Mouse (Mus musculus) heart, adult 2 months (tissue): ENCODE results near the gene Med28. TPM values are rescaled to one million over a fixed set of nuclear protein-coding genes. Genes with fewer than 3 reads are reported as not detected.

ENCODE experiments used
- DNase-seq, 2 experiments: peaks; one replicate each; pipeline ENCODE4 v3.0.0; 2021
- H3K27ac ChIP-seq: fragments of 200-600 bp; 2 replicates; pipeline ENCODE4 v1.8.1; 2022
- H3K27me3 ChIP-seq: fragments of 200-500 bp; 2 replicates; pipeline ENCODE4 v1.6.1; 2012; ENCODE audit warnings: mild to moderate bottlenecking, low read length, inconsistent platforms, mixed read lengths; ENCODE audit not compliant: control insufficient read depth, insufficient read depth
- H3K36me3 ChIP-seq: fragments of 200-500 bp; 2 replicates; pipeline ENCODE4 v1.6.1; 2012; ENCODE audit warnings: low read length, inconsistent platforms; ENCODE audit not compliant: control insufficient read depth, insufficient read depth
- H3K4me1 ChIP-seq: fragments of 200-500 bp; 2 replicates; pipeline ENCODE4 v1.6.1; 2011; ENCODE audit warnings: low read length; ENCODE audit not compliant: control insufficient read depth, insufficient read depth
- H3K4me3 ChIP-seq: fragments of 200-600 bp; 2 replicates; pipeline ENCODE4 v1.8.1; 2022
- H3K79me2 ChIP-seq: fragments of 200-500 bp; replicated peaks from 2 replicates; pipeline ENCODE4 v1.6.1; 2012; ENCODE audit warnings: mild to moderate bottlenecking, inconsistent platforms, low read length, moderate library complexity, mixed read lengths; ENCODE audit not compliant: control insufficient read depth, insufficient read depth
- H3K9ac ChIP-seq: fragments of 200-500 bp; 2 replicates; pipeline ENCODE4 v1.6.1; 2012; ENCODE audit warnings: low read depth, mild to moderate bottlenecking, control low read depth, inconsistent platforms, low read length, mixed read lengths
- CTCF ChIP-seq: fragments of 200-600 bp; IDR thresholded peaks from 2 replicates; pipeline ENCODE4 v1.8.1; 2022; ENCODE audit warnings: antibody characterized with exemption, mild to moderate bottlenecking, moderate library complexity
- EP300 ChIP-seq: fragments of 200-500 bp; IDR thresholded peaks from 2 replicates; pipeline ENCODE4 v1.6.1; 2011; ENCODE audit warnings: low read depth, low read length, control low read depth; ENCODE audit not compliant: insufficient read depth
- POLR2A ChIP-seq: fragments of 200-500 bp; IDR thresholded peaks from 2 replicates; pipeline ENCODE4 v1.6.1; 2011; ENCODE audit warnings: mild to moderate bottlenecking, low read depth, low read length, control low read depth; ENCODE audit not compliant: insufficient read depth
- WGBS: fragments of 180-500 bp; shearing (Covaris S2); methylation state at CpG from one replicate; pipeline ENCODE4 v1.1.7; 2018; 5-methylcytosine and 5-hydroxymethylcytosine counted together
- intact Hi-C: fragments of 180-260 bp; cut with DNase I; formaldehyde crosslinking; loops from one replicate; pipeline ENCODE4 v1.15.1; 2025
- polyA plus RNA-seq: library from polyadenylated mRNA; depleted of rRNA; stranded (reverse); fragments of >200 nt; gene quantifications from 2 replicates; pipeline ENCODE4 v1.2.3, GENCODE M21; 2012
- total RNA-seq, 2 experiments: library from RNA; stranded (reverse); gene quantifications; 2 replicates each; pipeline ENCODE4 v1.2.3; 2021

The Med28 gene
- total and polyA plus RNA-seq, 3 experiments: 56.1 to 62.8 (median 56.7) TPM

DNA sequence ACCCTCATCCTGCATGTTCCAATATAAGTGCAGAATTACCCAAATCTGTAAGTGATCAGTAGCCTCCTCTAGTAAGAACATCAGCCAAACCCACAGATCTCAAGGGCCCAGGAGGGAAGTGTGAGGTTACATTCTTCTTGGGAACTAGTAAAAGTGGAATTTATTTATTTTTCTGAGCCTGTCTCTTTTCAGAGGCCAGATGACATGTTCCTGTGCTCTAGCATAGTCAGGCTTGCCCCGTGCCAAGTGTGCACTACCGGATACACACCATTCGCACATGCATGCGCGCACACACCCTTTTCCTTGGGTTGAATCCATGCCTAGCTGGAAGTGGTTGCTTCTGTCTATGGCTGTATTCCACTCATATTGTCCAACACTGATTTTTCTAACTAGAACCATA is 44.3 kb upstream of the Med28 start:
- no peak overlapping the region for H3K4me3 ChIP-seq
- intact Hi-C loops: loop anchor here (2.0 kb wide), 3 partner anchors 15 to 871 kb away; no protein-coding TSS in a partner anchor
- H3K27ac ChIP-seq: no peak overlapping the region
- TF ChIP-seq EP300 (no peak), CTCF (no peak), POLR2A (no peak)
- no peak overlapping the region for H3K9ac ChIP-seq
- H3K79me2 ChIP-seq: no peaks in the 10 kb centered on the region
- 76% methylated on average over 5 of the region's 5 CpGs for WGBS
- peaks cover 1% of the 10 kb centered on the region; the same call in 1 of the 2 replicates for H3K4me1 ChIP-seq
- no peaks in the 10 kb centered on the region for H3K36me3 ChIP-seq
- no peaks in the 10 kb centered on the region for H3K27me3 ChIP-seq
- DNase-seq: no peak

DNA sequence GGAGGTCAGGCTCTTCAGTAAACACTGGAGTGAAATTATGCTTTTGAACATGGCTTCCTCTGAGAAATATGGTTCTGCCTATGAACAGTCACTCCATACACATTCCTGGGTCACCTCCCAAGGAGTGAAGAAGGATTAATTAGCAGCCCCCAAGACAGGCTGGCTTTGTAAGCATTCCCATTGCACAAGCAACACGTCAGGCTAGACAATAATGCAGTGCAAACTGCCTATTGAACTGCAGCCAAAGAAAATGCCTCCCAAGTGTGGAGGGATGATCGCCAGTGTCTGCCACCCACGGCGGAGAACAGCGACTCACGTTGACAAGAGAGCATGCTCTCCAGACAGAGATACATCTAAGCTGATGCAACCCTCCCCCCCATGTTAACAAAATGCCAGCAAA is 43.7 kb upstream of the Med28 start:
- H3K36me3 ChIP-seq: no peaks in the 10 kb centered on the region
- H3K4me1 ChIP-seq: peaks cover 1% of the 10 kb centered on the region; the same call in 1 of the 2 replicates
- H3K9ac ChIP-seq: no peak overlapping the region
- no peak for DNase-seq
- 20% methylated on average over 6 of the region's 6 CpGs for WGBS
- TF ChIP-seq CTCF (no peak), POLR2A (no peak), EP300 (no peak)
- no peaks in the 10 kb centered on the region for H3K27me3 ChIP-seq
- H3K27ac ChIP-seq: no peak overlapping the region
- no peak overlapping the region for H3K4me3 ChIP-seq
- intact Hi-C loops: no loop called here
- H3K79me2 ChIP-seq: no peaks in the 10 kb centered on the region

DNA sequence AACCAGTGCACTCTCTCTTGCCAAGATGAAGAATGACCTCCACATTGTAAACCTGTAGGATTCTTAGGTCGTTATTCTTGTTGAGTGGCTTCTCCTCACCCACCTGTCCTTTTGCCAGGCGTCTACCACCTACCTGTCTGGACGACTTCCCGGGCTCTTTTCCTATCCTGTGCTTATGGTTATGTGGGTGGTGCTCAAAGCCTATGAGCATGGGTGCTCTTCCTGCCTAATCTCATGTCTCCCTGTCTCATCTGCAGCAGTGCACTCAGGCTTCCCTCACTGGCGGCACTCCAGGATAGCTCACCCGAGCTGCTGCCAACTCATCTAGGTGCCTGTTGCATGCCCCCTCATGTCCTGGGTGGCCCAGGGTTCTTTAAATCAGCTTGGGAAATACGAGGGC is 42.4 kb upstream of the Med28 start:
- intact Hi-C loops: no loop called here

DNA sequence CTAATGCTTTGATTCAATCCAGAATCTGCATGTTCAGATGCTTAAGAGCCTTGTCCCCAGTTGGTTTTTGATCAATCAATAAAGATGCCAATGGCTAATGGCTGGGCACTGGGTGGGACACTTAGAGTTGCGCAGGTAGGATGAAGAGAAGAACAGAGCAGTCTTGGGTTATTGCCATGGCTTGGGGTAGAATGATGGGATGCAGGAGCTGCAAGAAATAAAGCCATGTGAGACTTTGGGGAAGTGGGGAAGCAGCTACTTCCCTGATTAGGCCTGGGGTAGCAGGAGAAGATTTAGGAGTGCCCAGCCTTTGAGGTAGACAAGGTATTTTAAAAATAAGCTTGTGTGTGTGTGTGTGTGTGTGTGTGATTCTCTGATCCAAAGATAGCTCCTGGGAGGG is 40.0 kb upstream of the Med28 start:
- H3K36me3 ChIP-seq: no peaks in the 10 kb centered on the region
- intact Hi-C loops: no loop called here
- H3K27me3 ChIP-seq: no peaks in the 10 kb centered on the region
- H3K79me2 ChIP-seq: no peaks in the 10 kb centered on the region
- no peak overlapping the region for H3K27ac ChIP-seq
- no peak overlapping the region for H3K4me3 ChIP-seq
- H3K4me1 ChIP-seq: no peaks in the 10 kb centered on the region
- TF ChIP-seq POLR2A (no peak), EP300 (no peak), CTCF (no peak)
- no peak overlapping the region for H3K9ac ChIP-seq
- no peak for DNase-seq
- 71% methylated on average over 1 of the region's 1 CpGs for WGBS

More for the DNA sequence above, 42.4 kb upstream of the Med28 start:
- no peak for TF ChIP-seq POLR2A
- no peak for TF ChIP-seq EP300
- TF ChIP-seq CTCF: no peak
- no peak overlapping the region for H3K9ac ChIP-seq
- peaks cover 1% of the 10 kb centered on the region; the same call in 1 of the 2 replicates for H3K4me1 ChIP-seq
- DNase-seq: no peak
- H3K27ac ChIP-seq: no peak overlapping the region
- H3K79me2 ChIP-seq: no peaks in the 10 kb centered on the region
- no peaks in the 10 kb centered on the region for H3K27me3 ChIP-seq
- no peaks in the 10 kb centered on the region for H3K36me3 ChIP-seq
- 67% methylated on average over 7 of the region's 7 CpGs for WGBS
- no peak overlapping the region for H3K4me3 ChIP-seq

DNA sequence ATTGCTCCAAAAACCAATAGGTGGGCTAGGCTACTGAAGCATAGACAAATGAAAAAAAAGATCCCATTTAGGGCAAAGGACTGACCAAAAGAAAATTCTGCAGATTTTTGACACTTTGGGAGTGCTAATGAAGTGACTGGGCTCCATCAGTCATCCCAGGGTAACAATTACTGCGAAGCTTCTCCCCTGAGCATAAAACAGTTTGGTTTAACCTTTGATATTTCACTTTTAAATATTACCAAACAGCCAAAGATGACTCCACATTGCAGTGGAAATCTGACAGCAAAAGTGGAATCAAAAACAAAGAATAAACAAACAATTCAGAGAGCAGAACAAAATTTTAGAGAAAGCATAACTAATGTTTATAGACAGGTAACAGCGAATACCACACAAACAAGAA is 38.9 kb upstream of the Med28 start:
- Histone ChIP-seq H3K27me3 (no peaks in the 10 kb centered on the region), H3K36me3 (no peaks in the 10 kb centered on the region), H3K27ac (no peak overlapping the region), H3K4me3 (no peak overlapping the region), H3K4me1 (no peaks in the 10 kb centered on the region), H3K79me2 (no peaks in the 10 kb centered on the region), H3K9ac (no peak overlapping the region)
- TF ChIP-seq CTCF: no peak
- no peak for TF ChIP-seq POLR2A
- no peak for TF ChIP-seq EP300
- 88% methylated on average over 2 of the region's 2 CpGs for WGBS
- DNase-seq: no peak
- intact Hi-C loops: no loop called here

DNA sequence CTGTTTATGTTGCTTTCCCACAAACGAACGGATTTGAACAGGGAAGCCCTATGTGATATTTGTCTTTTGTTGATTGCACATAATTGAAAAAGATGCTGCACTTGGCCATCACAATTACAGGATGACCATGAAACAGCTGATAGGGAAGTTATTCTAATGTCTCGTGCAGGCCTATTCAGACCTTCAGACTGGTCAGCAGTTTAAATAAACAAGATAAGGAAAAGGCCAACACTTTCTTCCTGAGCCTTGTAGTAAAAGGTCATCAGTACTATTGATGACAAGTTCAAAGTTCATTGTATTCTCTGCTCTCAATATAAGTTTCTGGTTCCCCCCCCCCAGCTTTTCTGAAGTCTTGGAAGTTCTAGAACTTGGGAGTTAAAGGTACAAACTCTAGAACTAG is 37.4 kb upstream of the Med28 start:
- DNase-seq: no peak
- no peak overlapping the region for H3K9ac ChIP-seq
- no peak overlapping the region for H3K4me3 ChIP-seq
- H3K36me3 ChIP-seq: no peaks in the 10 kb centered on the region
- H3K4me1 ChIP-seq: no peaks in the 10 kb centered on the region
- 33% methylated on average over 3 of the region's 3 CpGs for WGBS
- H3K27ac ChIP-seq: no peak overlapping the region
- TF ChIP-seq EP300 (no peak), POLR2A (no peak), CTCF (no peak)
- no peaks in the 10 kb centered on the region for H3K27me3 ChIP-seq
- intact Hi-C loops: no loop called here
- no peaks in the 10 kb centered on the region for H3K79me2 ChIP-seq

DNA sequence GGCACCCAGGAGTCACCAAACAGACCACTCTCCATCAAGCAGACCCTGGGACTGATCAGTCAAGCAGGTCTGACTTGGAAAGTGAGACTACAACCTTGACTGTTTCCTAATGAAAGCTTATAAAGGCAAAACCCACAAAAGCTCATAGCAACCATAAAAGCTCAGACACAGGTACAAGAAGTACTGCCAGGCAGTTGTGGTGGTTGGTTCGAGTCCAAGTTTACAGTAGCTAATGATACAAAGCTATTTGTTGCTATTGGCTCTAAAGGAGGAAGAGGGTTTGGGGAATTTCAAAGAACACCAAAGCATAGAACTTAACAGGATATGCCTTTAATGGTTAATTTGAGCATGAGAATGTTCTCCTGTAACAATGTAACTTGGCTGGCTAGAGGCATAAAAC is 36.4 kb upstream of the Med28 start:
- no peak overlapping the region for H3K9ac ChIP-seq
- no peak for TF ChIP-seq CTCF
- TF ChIP-seq EP300: no peak
- TF ChIP-seq POLR2A: no peak
- WGBS: 61% methylated on average over 1 of the region's 1 CpGs
- H3K27me3 ChIP-seq: no peaks in the 10 kb centered on the region
- no peak overlapping the region for H3K27ac ChIP-seq
- H3K79me2 ChIP-seq: no peaks in the 10 kb centered on the region
- H3K4me1 ChIP-seq: no peaks in the 10 kb centered on the region
- H3K4me3 ChIP-seq: no peak overlapping the region
- H3K36me3 ChIP-seq: no peaks in the 10 kb centered on the region
- no peak for DNase-seq
- intact Hi-C loops: no loop called here
